ENCODE assay signal across 19 mouse cellular contexts in the genomic region with DNA sequence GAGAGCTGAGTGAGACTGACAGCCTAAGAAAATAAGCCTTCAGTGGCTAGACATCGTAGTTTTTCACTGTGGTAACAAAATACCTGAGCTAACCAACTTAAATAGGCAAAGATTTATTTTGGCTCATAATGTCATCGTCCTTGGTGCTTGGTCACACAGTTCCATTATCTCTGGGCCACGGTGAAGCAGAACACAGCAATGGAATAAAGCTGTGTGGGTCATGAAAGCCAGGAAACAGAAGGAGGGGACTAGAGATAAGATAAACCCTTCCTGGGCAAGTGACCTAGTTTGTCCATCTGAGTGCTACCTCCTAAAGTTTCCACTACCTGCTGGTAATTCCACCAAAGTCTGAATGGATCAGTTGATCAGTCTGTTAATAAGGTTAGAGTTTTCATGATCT.
DNase-seq lines count a peak whose midpoint lies in the region; ATAC-seq and TF ChIP-seq lines count a peak whose summit lies in the region.
"Had no signal": no experiment of that assay in that cellular context is flagged by ENCODE, and none has a peak within 500 bp of the region (broad histone marks: within the 10 kb centered on the region; RNA-seq: fewer than 3 reads in every experiment).

No protein-coding gene starts in this region.

- H3K4me1 ChIP-seq in heart, adult 2 months (ENCODE audit: control insufficient read depth, insufficient read depth, low read length), result peaks cover 1% of the 10 kb centered on the region; the same call in 1 of the 2 replicates
- H3K4me1 ChIP-seq: embryonic facial prominence, embryonic 10.5 days; embryonic facial prominence, embryonic 12.5 days; forebrain, embryonic 13.5 days; forebrain, embryonic 15.5 days had no signal

- H3K79me2 ChIP-seq in heart, adult 2 months (replicated peaks; ENCODE audit: control insufficient read depth, insufficient read depth, low read length), result no peaks in the 10 kb centered on the region

- no peak overlapping the region for H3K9ac ChIP-seq in heart, adult 2 months (ENCODE audit: low read depth, low read length)
- H3K9ac ChIP-seq: embryonic facial prominence, embryonic 12.5 days; forebrain, embryonic 13.5 days; forebrain, embryonic 15.5 days; forebrain, postnatal 0 days had no signal

- WGBS in heart, adult 2 months, result 15% methylated on average over 3 of the region's 3 CpGs

- no peaks in the 10 kb centered on the region for H3K27me3 ChIP-seq in heart, adult 2 months (ENCODE audit: control insufficient read depth, insufficient read depth, low read length)
- H3K27me3 ChIP-seq: embryonic facial prominence, embryonic 12.5 days; forebrain, embryonic 13.5 days; forebrain, embryonic 15.5 days had no signal

- no peak for TF ChIP-seq EP300 in heart, adult 2 months (IDR thresholded peaks at IDR 0.05; ENCODE audit: insufficient read depth, low read depth, low read length)

- intact Hi-C loops in heart, adult 2 months (cut with DNase I), result no loop called here

- 0 out of 2 replicates have a peak, but pooled peaks have one; percentile 26 for ATAC-seq in megakaryocyte progenitor cell, adult 5-6 weeks (replicated peaks; ENCODE audit: poor library complexity)
- ATAC-seq: forebrain, embryonic 13.5 days; forebrain, embryonic 15.5 days; forebrain, postnatal 0 days had no signal

- H3K4me3 ChIP-seq in heart, adult 2 months, result no peak overlapping the region
- H3K4me3 ChIP-seq: embryonic facial prominence, embryonic 10.5 days; embryonic facial prominence, embryonic 12.5 days; forebrain, embryonic 13.5 days; forebrain, embryonic 15.5 days had no signal

- no peak for TF ChIP-seq POLR2A in heart, adult 2 months (IDR thresholded peaks at IDR 0.05; ENCODE audit: insufficient read depth, low read depth, low read length)

- peaks cover 2% of the 10 kb centered on the region for H3K36me3 ChIP-seq in heart, adult 2 months (ENCODE audit: control insufficient read depth, insufficient read depth, low read length)
- H3K36me3 ChIP-seq: embryonic facial prominence, embryonic 10.5 days; embryonic facial prominence, embryonic 12.5 days; forebrain, embryonic 15.5 days had no signal

- no peak for TF ChIP-seq CTCF in heart, adult 2 months (IDR thresholded peaks at IDR 0.05)

- DNase-seq in heart, adult 2 months, result no peak
- DNase-seq in heart, adult 11 months, result no peak
- DNase-seq in 416B (ENCODE audit: low read depth), result peak; percentile 76
- no peak for DNase-seq in spleen, adult 12 weeks (ENCODE audit: low spot score)
- DNase-seq: adrenal gland, adult 2 months; adrenal gland, postnatal 10 days; adrenal gland, postnatal 25 days; cerebellum, adult 11 months; cerebellum, adult 18-20 months; cerebellum, adult 8-10 months; cerebellum, adult 9-11 months; cerebellum, postnatal 14 days; cerebellum, postnatal 36 days; forebrain, postnatal 0 days had no signal

- H3K27ac ChIP-seq in heart, adult 2 months, result peak overlapping the region; percentile 13; the same call in 1 of the 2 replicates
- H3K27ac ChIP-seq: embryonic facial prominence, embryonic 10.5 days; embryonic facial prominence, embryonic 12.5 days; forebrain, embryonic 13.5 days; forebrain, embryonic 15.5 days had no signal
